Mouse (Mus musculus): ENCODE measurements around the gene Lce1c.
A peak's percentile ranks its signal among the peaks of the same experiment; 100 is the strongest.

Lce1c gene

DNA sequence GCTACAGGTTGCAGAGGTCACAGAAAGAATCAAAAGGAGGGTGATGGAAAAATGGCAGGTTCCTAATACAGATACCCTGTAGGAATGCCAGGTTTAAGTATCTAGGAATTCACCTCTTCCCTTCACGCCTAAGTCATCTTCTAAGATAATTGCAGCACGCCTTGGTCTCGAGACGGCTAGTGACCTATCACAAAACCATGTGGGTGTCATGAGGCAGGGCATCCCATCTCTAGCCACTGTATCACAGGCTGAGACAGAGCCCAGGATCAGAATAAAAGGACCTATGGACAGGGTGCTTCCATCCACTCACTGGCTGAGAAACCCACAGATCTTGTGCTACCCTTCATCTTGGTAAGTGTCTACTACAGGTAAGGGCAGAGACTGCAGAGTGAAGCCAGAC, at the start of gene Lce1c:
TSS of gene Lce1c (plus strand) at position 301 of the 400 bp plus-strand sequence.
- no peak for DNase-seq

- no peak for DNase-seq
Measured at GRCm38 (mm10) chr3:92637745-92638652, 41.0 kb upstream of the Lce1c start.

DNA sequence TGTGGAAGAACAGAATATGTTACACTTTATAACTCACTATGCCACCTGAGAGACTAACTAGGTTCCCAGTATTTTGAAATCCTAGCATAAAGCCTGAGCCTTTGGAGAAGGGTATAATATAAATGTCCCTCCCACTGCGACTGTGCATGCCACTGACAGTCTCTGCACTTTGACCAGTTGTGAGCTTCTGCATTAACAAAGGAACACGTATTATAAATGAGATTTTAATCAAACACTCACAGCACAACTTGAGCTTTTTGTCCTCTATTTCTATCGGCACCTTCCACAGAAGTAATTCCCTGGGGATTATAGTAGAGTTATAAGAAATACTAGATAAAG, 40.4 kb upstream of the Lce1c start:
- no peak for DNase-seq

GRCm38 (mm10) chr3:92639854-92640253, 39.2 kb upstream of the Lce1c start:
- no peak for DNase-seq

GRCm38 (mm10) chr3:92648207-92648606, 30.8 kb upstream of the Lce1c start, which contains the start of gene Lce1a1:
TSS of gene Lce1a1 (minus strand) at chr3:92648307.
- no peak for DNase-seq

DNA sequence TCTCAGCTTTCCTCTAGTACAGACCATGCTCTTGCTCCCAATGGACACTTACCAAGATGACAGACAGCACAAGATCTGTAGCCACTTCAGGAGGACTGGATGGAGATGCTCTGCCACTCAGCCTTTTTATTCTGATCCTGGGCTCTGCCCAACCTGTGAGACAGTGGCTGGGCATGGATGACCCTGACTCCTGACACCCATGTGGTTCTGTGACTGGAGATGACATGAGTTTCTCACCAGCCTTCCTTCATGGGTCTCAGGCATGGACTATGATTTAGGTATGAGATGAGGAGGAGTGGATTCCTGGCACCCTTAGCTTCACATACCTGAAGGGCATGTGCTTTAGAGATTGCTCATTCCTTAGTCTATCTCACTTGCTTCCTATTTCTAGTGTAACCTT, 22.2 kb upstream of the Lce1c start, which contains the start of gene Lce1b:
TSS of gene Lce1b (minus strand) at position 101 of the 400 bp plus-strand sequence.
- DNase-seq = no peak

GRCm38 (mm10) chr3:92670215-92670614, 8.8 kb upstream of the Lce1c start, which contains the start of gene Lce1a2:
TSS of gene Lce1a2 (minus strand) at chr3:92670315.
- no peak for DNase-seq

GRCm38 (mm10) chr3:92687110-92687509, 8.1 kb downstream of the Lce1c start, which contains the start of gene Lce1d:
TSS of gene Lce1d (minus strand) at chr3:92687210.
- DNase-seq = no peak

DNA sequence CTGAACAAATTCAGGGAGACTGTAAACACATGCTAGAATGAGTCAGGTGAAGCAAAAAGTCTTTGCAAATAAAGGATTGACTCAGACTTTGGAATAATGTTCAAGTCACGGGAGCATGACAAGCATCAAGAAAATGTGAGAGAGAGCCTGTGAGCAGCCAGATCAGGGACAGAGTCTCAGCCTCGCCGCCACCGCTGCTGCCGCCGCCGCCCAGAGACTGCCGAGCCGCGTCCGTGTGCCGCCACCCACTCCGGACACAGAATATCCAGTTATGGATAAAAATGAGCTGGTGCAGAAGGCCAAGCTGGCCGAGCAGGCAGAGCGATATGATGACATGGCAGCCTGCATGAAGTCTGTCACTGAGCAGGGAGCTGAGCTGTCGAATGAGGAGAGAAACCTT, 10.1 kb downstream of the Lce1c start:
- peak; percentile 90 for DNase-seq

GRCm38 (mm10) chr3:92691688-92692087, 12.6 kb downstream of the Lce1c start:
- DNase-seq = no peak

DNA sequence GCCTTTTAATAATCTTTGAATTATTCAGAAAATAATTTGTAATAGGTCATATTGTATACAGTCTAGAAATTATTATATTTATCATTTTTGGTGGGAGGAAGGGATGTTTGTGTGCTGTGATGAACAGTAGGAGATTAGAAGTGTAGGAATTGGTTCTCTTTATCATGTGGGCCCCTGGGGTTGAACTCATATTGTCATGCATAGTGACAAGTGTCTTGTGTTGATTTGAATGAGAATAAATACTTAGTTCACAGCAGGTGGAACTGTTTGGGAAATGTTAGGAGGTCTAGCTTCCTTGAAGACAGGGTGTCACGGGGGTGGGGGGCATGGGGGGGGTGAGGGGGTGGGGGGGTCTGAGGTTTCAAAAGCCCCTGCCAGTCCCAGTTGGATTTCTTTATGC, 15.6 kb downstream of the Lce1c start:
- DNase-seq = no peak

DNA sequence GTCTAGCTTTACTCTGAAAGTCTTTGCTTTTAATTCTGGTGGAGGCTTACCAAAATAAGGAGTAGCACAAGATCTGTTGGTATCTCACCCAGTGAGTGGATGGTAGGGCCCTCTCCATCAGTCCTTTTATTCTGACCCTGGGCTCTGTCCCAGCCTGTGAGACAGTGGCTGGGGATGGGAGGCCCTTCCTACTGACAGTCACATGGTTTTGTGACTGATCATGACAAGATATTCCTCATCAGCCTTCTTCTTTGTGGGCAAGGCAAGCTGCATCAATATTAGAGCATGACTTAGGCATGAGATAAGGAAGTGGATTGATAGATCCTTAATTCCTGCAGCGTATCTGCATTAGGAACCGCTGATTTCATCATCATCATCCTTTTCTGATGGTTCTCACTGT, 29.9 kb downstream of the Lce1c start, which contains the start of gene Lce1e:
TSS of gene Lce1e (minus strand) at position 101 of the 400 bp plus-strand sequence.
- DNase-seq = no peak

GRCm38 (mm10) chr3:92715122-92715521, 36.1 kb downstream of the Lce1c start:
- DNase-seq = no peak

GRCm38 (mm10) chr3:92720250-92720649, 41.2 kb downstream of the Lce1c start, which contains the start of gene Lce1f:
TSS of gene Lce1f (minus strand) at chr3:92720350.
- DNase-seq = no peak

DNA sequence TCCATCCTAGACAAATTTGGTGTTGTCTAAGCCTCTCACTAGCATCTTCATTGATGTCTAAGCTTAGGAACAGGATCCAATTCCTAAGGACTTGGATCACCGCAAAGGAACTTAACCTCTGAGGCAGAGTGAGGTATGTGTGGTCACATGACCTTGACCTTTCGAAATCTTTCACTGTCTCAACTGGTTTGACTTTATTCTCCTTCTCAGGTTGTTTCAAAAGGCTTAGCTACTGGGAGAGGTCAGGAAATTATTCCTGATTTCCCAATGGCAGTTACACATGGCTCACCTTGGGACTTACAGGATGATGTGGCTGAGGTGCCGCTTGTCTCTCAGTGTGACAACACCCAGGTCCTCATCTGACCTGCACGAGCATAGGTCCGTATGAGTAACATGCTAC, 43.6 kb downstream of the Lce1c start:
- no peak for DNase-seq
